Mouse (Mus musculus) forebrain, postnatal 0 days (tissue): Measurements from ENCODE around the gene Prkg1. TPM values are rescaled to one million over a fixed set of nuclear protein-coding genes. Genes with fewer than 3 reads are reported as not detected.

Source experiments
- ATAC-seq: fragments of 200-750 bp; cut with Nextera tagmentation; 2 replicates; pipeline ENCODE4 v1.8.0; 2017; ENCODE audit warnings: mild to moderate bottlenecking, moderate library complexity
- DNase-seq: peaks from one replicate; pipeline ENCODE4 v3.0.0-alpha.2; 2015
- H3K27ac ChIP-seq: fragments of 300-500 bp; sonication (generic); 2 replicates; pipeline ENCODE4 v1.5.1; 2014; ENCODE audit warnings: low read depth, mild to moderate bottlenecking, antibody characterized with exemption, low read length, moderate library complexity, mixed read lengths
- H3K27me3 ChIP-seq: fragments of 300-500 bp; sonication (generic); 2 replicates; pipeline ENCODE4 v1.6.1; 2014; ENCODE audit warnings: mild to moderate bottlenecking, low read length, mixed read lengths; ENCODE audit not compliant: insufficient read depth
- H3K36me3 ChIP-seq: fragments of 300-500 bp; sonication (generic); 2 replicates; pipeline ENCODE4 v1.6.1; 2014; ENCODE audit warnings: mild to moderate bottlenecking, moderate library complexity; ENCODE audit not compliant: insufficient read depth
- H3K4me1 ChIP-seq: fragments of 300-500 bp; sonication (generic); 2 replicates; pipeline ENCODE4 v1.6.1; 2014; ENCODE audit warnings: antibody characterized with exemption; ENCODE audit not compliant: insufficient read depth
- H3K4me2 ChIP-seq: fragments of 300-500 bp; sonication (generic); 2 replicates; pipeline ENCODE4 v1.6.1; 2014; ENCODE audit warnings: low read depth, mild to moderate bottlenecking, moderate library complexity
- H3K4me3 ChIP-seq: fragments of 300-500 bp; sonication (generic); 2 replicates; pipeline ENCODE4 v1.5.1; 2014; ENCODE audit warnings: low read depth, low read length, mixed read lengths
- H3K9ac ChIP-seq: fragments of 300-500 bp; sonication (generic); 2 replicates; pipeline ENCODE4 v1.6.1; 2014; ENCODE audit warnings: mild to moderate bottlenecking
- H3K9me3 ChIP-seq: fragments of 300-500 bp; sonication (generic); 2 replicates; pipeline ENCODE4 v1.6.1; 2016; ENCODE audit warnings: low read length
- CTCF ChIP-seq: sonication (generic); IDR thresholded peaks from 2 replicates; pipeline ENCODE4 v1.5.1; 2016; ENCODE audit warnings: antibody characterized with exemption, control low read depth, low read depth
- WGBS: fragments of 180-500 bp; shearing (Covaris S2); extraction: QIAGEN DNeasy Blood & Tissue Kit; methylation state at CpG from one replicate; pipeline ENCODE4 v1.1.7; 2014; 5-methylcytosine and 5-hydroxymethylcytosine counted together
- polyA plus RNA-seq: library from polyadenylated mRNA; unstranded; fragments of >200 nt; fragmentation: Nextera tagmentation; extraction: Ambion mirVana; gene quantifications from 2 replicates; pipeline ENCODE4 v1.2.1, GENCODE M21; 2015
- total RNA-seq: library from RNA; depleted of rRNA; stranded (reverse); fragments of >200 nt; gene quantifications from 2 replicates; pipeline ENCODE4 v1.2.3, GENCODE M21; 2014

The Prkg1 gene
- total and polyA plus RNA-seq, 2 experiments from 2014 or later, result 3.2 to 9.9 TPM

DNA sequence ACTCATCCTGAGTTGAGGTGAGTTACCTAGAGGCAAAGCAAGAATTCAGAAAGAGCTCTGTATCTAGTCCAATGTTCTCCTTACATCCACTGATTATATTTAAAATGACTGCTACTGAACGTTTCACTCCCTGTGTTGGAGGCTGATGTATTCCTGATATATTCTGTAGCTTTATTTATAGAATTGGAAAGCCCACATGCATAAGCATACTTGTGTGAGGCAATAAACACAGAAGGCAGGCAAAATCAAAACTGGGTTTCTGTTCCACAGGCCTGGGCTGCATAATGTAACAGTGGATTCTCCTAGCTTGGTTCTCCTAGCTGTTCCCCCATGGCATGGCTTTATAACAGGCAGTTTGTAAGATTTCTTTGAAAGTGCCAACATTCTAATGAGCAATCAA lies 368.7 kb downstream of the Prkg1 start:
- DNase-seq, result peak; percentile 35
- Histone ChIP-seq H3K9me3 (no peaks in the 10 kb centered on the region), H3K4me1 (no peaks in the 10 kb centered on the region), H3K27ac (no peak overlapping the region), H3K36me3 (no peaks in the 10 kb centered on the region), H3K27me3 (no peaks in the 10 kb centered on the region), H3K4me3 (no peak overlapping the region), H3K4me2 (no peak overlapping the region), H3K9ac (no peak overlapping the region)
- no peak for TF ChIP-seq CTCF
- peak; percentile 90 for ATAC-seq
- 65% methylated on average over 1 of the region's 1 CpGs for WGBS

DNA sequence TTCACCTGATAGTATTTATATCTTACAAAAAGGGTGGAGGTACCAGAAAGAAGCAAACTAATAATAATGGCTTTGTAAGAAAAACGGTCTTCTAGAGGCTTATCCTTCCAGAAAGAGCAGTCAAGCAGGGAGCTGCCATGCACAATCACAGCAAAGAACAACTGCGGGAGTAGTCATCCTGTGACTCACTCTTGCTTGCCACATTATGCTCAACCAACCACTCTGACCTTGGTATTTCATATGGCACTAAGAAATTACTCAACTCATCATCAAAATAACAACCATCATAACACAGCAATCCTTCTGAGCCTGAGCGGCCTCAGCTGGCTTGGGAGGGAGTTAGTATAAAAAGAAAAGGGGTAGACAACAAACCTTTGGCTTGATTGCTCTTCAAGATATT lies 379.5 kb downstream of the Prkg1 start:
- no peak for ATAC-seq
- no peak for DNase-seq
- Histone ChIP-seq H3K9me3 (no peaks in the 10 kb centered on the region), H3K36me3 (no peaks in the 10 kb centered on the region), H3K4me1 (no peaks in the 10 kb centered on the region), H3K27me3 (no peaks in the 10 kb centered on the region), H3K9ac (no peak overlapping the region), H3K4me2 (no peak overlapping the region), H3K27ac (no peak overlapping the region), H3K4me3 (no peak overlapping the region)
- TF ChIP-seq CTCF, result no peak
- 86% methylated on average over 3 of the region's 3 CpGs for WGBS

DNA sequence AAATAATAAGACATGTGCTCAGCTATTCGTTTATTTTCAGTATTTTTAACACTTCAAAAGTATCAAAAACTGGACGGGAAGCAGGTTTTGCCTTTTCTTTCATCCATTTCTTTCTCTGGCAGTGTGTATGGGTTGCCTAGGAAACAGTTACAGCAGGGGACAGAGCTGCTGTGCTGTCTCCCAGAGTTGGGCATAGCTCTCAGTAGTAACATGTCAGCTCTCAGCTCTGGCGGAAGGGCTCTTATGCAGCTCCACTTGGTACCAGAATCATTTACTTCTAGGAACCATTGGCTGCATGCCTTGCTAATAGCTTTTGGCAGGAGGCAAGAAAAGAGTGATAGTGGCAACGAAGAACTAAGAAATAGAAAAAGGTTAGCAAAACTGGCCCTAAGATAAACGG lies 381.0 kb downstream of the Prkg1 start:
- Histone ChIP-seq H3K27me3 (no peaks in the 10 kb centered on the region), H3K9me3 (no peaks in the 10 kb centered on the region), H3K4me1 (no peaks in the 10 kb centered on the region), H3K4me2 (0 out of 2 replicates have a peak overlapping the region, but pooled peaks have one; percentile 1), H3K4me3 (no peak overlapping the region), H3K27ac (no peak overlapping the region; the same call in 1 of the 2 replicates), H3K9ac (no peak overlapping the region), H3K36me3 (no peaks in the 10 kb centered on the region)
- WGBS, result 26% methylated on average over 5 of the region's 5 CpGs
- DNase-seq (peak; percentile 73), ATAC-seq (peak; percentile 99)
- no peak for TF ChIP-seq CTCF

DNA sequence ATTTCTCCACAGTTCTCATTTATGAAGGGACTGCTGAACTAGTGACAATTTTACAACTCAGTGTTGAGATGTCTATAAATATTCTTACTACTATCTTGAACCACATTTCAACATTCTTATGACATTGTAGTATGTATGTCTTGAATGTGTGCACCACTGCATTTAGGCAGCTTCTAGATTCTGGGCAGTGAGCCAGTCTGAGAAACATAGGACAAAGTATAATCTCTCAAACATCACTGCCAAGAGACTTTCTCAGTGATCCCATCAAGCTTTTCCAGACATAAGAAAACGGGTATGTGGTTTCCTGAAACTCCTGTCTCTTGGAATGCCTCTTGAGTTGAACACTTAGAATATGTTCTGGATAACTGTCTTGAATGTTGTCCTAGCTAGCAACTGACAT lies 394.7 kb downstream of the Prkg1 start:
- no peak for DNase-seq
- Histone ChIP-seq H3K4me2 (no peak overlapping the region), H3K9ac (no peak overlapping the region), H3K36me3 (no peaks in the 10 kb centered on the region), H3K27ac (no peak overlapping the region), H3K9me3 (no peaks in the 10 kb centered on the region), H3K27me3 (no peaks in the 10 kb centered on the region), H3K4me1 (no peaks in the 10 kb centered on the region), H3K4me3 (no peak overlapping the region)
- ATAC-seq, result no peak
- WGBS, result 50% methylated on average over 1 of the region's 1 CpGs
- no peak for TF ChIP-seq CTCF

DNA sequence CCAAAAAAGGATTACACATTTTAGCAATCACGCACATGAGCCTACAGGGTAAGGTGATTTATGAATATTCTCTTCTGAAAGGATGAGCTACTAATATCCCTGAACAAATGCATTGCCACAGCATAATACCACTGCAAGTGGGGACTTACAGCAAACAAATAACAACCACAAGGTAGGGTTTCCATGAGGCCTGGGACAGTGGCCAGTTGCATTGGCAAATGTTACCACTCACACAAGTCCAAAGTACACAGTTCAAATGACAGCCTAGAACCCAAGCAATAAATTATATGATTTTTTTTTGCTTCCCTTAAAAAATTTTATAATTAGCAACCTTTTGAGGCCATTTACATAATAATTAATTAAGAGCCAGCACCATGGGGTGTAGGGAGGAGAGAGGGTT lies 395.7 kb downstream of the Prkg1 start:
- H3K4me2 ChIP-seq, result no peak overlapping the region
- H3K4me1 ChIP-seq, result no peaks in the 10 kb centered on the region
- 94% methylated on average over 1 of the region's 1 CpGs for WGBS
- H3K27me3 ChIP-seq, result no peaks in the 10 kb centered on the region
- H3K9ac ChIP-seq, result no peak overlapping the region
- no peak overlapping the region for H3K27ac ChIP-seq
- H3K36me3 ChIP-seq, result no peaks in the 10 kb centered on the region
- no peak for TF ChIP-seq CTCF
- ATAC-seq (no peak), DNase-seq (no peak)
- no peaks in the 10 kb centered on the region for H3K9me3 ChIP-seq
- no peak overlapping the region for H3K4me3 ChIP-seq

DNA sequence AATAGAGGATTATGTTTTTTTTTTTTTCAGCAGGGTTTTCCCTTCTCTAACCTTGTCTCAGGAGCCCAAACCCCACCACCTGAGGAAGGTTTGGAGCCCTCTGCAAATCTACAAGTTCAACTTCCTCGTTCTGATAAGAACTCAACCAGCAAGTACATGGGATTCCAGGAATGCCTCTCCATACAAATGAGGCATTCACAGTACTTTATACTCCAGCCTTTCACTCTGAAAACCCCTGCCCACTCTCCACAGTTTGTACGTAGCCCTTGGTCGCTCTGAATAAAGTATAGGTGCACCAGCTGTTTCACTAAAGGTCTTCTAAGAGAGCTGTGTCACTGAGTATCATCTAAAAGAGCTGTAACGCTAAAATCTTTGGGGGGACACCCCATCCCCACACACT lies 402.8 kb downstream of the Prkg1 start:
- Histone ChIP-seq H3K27ac (no peak overlapping the region), H3K9ac (no peak overlapping the region), H3K4me1 (no peaks in the 10 kb centered on the region), H3K36me3 (no peaks in the 10 kb centered on the region), H3K4me3 (no peak overlapping the region), H3K4me2 (no peak overlapping the region), H3K27me3 (no peaks in the 10 kb centered on the region), H3K9me3 (no peaks in the 10 kb centered on the region)
- TF ChIP-seq CTCF, result no peak
- no peak for DNase-seq
- 64% methylated on average over 4 of the region's 4 CpGs for WGBS
- ATAC-seq, result no peak

DNA sequence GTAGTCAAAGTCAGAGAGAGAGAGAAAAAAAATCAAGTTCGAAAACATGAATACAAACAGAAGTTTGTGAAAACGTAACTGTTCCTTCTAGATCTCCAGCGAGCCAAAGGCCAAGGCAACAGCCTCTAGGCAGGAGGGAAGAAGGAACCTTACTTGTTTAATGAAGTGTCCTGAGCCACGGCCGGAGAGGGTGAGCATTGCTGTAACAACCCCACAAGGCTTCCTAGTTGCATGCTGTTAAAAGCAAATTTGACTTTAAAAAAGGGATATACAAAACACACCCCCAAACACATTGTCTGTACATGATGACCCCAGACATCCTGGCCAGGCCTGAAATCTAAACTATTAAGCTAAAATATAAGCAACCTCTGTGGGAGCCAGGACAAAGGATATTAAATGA lies 403.3 kb downstream of the Prkg1 start:
- ATAC-seq, result no peak; the same call in 1 of the 2 replicates
- Histone ChIP-seq H3K27me3 (no peaks in the 10 kb centered on the region), H3K9me3 (no peaks in the 10 kb centered on the region), H3K4me3 (no peak overlapping the region), H3K4me1 (no peaks in the 10 kb centered on the region), H3K4me2 (no peak overlapping the region), H3K9ac (no peak overlapping the region), H3K36me3 (no peaks in the 10 kb centered on the region), H3K27ac (no peak overlapping the region)
- 29% methylated on average over 5 of the region's 5 CpGs for WGBS
- no peak for DNase-seq
- TF ChIP-seq CTCF, result no peak

DNA sequence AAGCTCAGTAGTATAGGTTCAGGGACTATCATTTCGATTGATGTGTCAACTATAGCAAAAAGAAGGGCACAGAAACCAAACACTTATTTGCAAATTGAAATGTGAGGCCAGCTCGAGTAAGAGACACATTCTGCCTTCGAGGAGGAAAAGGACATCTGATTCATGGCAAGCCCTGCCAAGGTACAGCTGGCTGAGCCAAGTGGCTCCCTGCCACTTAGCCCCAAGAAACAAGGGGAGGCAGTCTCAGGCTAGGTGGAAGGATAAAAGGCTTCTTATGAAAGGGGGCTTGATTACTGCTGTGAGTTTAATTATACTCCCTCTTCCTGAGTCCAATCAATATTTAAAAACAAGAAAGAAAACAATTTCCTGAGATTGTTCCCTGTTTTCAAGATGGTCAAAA lies 403.7 kb downstream of the Prkg1 start:
- DNase-seq (peak; percentile 63), ATAC-seq (peak; percentile 69)
- 30% methylated on average over 3 of the region's 3 CpGs for WGBS
- no peaks in the 10 kb centered on the region for H3K27me3 ChIP-seq
- no peaks in the 10 kb centered on the region for H3K4me1 ChIP-seq
- no peak for TF ChIP-seq CTCF
- no peak overlapping the region for H3K9ac ChIP-seq
- no peaks in the 10 kb centered on the region for H3K36me3 ChIP-seq
- H3K9me3 ChIP-seq, result no peaks in the 10 kb centered on the region
- H3K27ac ChIP-seq, result no peak overlapping the region
- no peak overlapping the region for H3K4me3 ChIP-seq
- H3K4me2 ChIP-seq, result no peak overlapping the region
